Mouse (Mus musculus) adrenal gland (tissue): ENCODE measurements at regions not wholly inside any gene's neighbourhood (a gene's known extent, or its start where the extent isn't known, plus 50 kb on each side); places are given as distances from the start of the nearest gene placed in this dataset.
"Not testable (repeated sequence)": the region's sequence is repeated elsewhere in the genome, so short reads cannot be mapped to it uniquely, and the experiment has no call there.

Source experiments
- intact Hi-C: fragments of 180-260 bp; cut with DNase I; formaldehyde crosslinking; loops from one replicate; pipeline ENCODE4 v1.15.1; 2025

DNA sequence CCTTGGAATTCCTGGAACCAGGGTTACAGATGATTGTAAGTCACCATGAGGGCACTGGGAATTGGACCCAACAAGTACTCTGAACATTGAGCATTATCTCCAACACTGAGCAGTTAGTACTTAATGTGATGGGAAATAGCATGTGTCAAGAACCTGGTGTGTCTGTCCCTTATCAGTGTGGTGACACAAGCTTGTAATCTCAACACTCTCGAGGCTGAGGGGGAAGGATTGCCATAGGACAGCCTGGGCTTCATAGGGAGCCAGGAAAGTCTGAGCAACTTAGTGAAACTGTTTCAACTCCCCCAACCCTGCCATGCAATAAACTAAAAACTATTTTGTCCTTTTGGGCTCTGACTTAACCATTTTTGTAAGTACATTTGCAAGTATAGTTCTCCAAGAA, 100.0 kb downstream of the Wdr20rt start:
- intact Hi-C loops: no loop called here

DNA sequence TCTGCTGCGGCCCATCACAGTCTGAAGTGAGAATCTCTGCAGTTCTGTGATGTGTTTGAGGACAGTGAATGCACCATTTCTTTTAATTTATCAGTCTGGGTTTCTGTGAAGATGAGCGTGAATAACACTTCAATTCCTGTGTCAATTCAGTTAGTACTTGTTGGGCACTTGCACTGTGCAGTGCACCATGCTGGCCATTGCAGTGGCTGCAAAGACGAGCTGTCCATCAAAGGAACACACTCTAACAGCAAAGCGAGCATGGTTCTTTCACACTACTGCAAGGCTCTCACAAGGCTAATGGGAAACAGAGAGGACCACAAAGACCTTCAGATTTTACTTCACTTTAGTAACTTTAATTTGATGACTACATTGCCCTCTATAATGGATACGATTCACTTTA, 103.2 kb downstream of the Wdr20rt start:
- intact Hi-C loops: no loop called here

DNA sequence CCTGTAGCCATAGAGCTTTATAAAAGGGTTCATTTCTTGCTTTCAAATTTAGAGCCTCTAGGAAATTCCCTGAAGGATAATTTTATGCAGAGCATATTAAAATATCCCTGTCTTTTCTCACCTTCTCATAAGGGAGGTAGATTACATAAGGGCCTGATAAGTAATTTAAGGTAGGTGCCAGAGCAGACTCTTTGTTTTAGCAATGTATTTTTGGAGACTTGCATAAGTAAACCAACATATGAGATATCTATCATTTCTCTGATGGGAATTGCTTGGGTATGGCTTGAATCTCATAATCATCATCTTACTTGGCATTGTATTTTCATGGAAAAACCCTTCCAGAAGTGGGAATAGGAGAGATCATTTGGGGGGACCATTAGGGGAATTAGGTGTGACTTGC, 104.4 kb downstream of the Wdr20rt start:
- intact Hi-C loops: no loop called here

DNA sequence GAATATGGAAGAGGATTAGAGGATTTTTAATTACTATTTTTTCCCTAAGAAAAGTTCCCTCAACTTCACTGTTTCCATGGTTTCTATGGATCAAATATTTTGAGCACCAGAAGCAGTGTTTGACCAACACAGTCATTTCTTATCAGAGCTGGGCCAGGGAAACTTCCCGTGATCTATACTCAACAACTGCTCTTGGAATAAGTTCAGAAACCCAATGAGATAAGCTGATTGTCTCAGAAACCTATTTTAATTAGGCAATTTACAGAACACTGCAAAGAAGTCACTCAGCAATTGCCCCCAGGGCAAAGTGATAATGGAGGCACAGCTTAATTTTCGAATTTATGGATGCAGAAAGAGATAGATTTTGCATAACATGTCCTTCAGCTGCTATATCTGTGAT, 114.7 kb downstream of the Wdr20rt start:
- intact Hi-C loops: no loop called here

DNA sequence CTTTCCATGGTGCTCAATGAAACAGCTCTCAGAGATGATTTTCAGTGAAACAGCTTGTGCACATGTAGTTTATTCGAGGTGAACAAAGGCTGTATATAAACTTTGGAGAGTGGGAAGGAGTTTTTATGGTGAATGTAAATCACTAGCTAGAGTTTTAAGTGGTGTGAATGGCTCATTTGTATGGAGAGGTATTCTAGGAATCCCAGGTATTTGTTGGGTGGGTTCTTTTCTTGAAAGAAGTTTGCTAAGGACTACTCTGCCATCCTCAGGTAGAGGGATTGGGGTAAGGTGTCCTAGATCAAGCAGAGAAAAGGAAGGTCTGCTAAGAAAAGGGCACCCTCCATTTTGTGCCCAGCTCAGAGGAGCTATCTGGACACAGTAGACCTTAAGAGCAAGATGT, 121.9 kb downstream of the Wdr20rt start:
- intact Hi-C loops: no loop called here

DNA sequence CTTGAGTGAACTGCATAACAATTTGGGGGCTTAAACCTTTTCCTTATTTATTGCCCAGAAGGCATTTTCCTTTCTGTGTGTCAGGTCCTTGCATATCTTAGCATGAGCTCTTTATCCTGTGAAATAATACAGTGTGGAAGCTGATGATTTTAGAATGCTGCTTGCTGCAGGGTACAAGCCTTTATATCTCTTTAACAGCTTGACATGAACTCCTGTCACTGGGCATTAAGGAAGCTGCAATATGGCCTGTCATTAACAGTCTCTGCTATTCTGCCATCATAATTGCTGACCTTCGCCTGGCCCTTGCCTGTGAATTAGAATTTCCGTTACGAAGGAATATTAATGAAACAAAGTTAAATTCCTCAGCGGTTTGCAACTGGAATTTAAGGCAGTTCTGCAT, 124.2 kb downstream of the Wdr20rt start:
- intact Hi-C loops: no loop called here

DNA sequence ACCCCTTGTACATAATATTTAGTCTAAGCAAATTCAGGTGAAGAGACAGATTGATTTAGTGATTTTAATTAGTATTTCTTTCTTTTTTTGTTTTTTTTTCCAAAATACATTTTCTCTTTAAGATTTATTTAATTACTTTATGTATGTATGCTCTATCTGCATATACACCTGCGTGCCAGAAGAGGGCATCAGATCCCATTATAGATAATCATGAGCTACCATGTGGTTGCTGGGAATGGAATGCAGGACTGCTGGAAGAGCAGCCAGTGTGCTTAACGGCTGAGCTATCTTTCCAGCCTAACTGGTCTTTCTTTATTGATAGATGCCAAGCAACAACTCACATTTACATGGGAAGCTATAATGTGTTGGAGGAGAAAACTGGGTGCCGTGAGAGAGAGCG, 138.9 kb downstream of the Wdr20rt start:
- intact Hi-C loops: no loop called here

DNA sequence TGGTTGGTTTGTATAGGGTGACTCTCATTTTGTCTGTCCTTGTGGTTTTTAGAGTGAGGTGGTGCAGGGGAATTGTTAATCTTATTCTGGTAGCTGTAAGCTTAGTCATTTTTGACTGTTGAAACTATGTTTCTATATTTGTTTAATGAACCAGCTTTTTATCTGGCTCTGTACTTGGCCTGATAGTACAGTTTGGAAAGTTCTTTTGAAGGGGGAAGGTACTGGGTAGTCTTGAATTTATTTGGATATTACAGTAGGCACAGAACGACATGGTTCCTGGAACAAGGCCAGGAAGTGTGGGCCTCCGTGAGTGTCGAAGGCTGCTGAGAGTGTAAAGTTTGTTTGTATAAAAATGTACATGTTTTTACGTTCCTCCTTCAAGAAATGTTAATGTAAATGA, 142.0 kb downstream of the Wdr20rt start:
- intact Hi-C loops: no loop called here

DNA sequence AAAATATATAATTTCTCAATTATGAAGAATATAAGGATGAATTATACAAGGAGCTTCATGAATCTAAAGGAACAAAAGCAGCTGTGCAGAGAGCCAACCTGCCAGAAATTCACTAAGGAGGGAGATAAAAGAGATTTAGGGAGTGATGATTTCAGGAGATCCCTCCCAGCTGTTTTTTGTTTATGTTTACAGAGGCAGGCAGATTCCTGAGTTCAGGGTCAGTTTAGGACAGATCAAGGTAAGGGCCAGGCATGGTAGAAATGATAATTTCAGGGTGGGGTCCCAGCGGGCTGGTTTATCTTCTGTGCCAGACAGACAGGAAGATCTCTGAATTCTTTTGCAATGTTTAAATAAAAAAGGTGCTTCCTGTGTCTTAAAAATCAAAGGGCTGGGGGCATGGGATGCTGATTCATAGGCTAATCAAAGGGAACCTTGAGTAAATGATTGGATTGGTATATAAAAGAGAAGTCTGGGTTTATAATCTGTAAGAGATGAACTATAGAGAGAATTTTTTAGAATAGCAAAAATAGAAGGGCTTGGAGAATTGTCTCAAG, 142.6 kb downstream of the Wdr20rt start:
- intact Hi-C loops: no loop called here

DNA sequence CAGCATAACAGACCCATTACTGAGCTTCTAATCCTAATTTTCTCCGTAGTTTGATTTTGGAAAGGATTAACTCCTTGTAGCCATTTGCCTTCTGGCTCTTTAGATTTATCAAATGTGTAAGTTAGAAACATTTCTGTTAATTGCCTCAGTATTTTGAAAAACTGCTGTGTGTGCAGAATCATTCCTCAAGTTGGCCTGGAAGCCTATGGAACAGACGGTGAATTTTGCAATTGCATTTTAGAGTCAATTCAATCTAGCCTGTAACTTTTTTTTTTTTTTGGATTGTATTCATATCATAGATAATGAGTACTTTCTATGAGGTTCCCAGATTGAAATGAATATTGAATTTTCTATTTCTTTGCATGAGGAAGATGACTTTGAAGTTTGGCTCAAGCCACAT, 146.3 kb downstream of the Wdr20rt start:
- intact Hi-C loops: no loop called here

DNA sequence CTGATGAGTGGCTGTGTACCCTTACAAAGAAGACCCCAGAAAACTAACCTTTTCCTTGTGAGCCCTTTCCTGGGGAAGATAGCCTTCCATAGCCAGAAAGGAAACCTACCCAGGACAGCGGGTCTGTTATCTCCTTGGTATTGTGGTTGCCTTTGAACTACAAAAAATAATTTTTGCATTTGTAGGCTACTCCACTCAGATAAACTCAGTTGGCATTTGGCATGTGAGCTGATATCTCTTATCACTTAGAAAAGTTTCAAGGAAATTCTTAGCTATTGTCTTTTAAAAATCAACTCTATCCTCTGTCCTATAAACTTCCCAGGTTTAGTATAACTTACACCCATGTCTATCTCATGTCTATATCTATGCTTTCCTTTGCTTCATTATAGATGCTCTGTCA, 154.0 kb downstream of the Wdr20rt start:
- intact Hi-C loops: no loop called here

DNA sequence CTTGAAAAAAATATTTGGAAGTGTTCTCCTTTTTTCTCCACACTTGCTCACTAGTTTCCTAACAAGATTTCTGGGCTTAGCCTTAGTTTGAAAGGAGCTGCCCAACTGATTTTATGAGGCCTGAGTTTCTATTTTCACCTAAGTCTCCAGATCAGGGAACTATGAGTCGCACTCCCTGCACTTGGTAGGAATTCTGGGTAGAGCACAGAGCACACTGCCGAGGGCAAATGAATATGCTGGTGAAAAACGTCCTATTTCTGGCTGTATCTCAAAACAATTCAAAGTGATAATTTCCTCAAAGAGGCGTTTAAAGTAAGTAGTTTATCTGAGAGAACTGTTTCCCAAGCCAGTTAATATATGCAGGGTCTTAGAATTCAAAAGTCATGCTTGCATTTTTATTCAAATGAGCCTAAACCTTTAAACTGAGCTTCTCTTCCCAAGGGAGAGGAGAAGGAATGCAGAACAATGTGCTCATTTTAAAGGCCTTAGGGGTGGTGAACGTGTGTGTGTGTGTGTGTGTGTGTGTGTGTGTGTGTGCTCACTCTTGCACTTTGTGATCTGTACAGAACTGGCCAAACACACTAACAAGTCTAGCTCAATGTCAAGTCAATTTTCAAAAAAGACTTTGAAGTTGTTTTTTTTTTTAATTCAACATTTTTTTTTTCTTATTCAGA, 156.9 kb downstream of the Wdr20rt start:
- intact Hi-C loops: no loop called here

DNA sequence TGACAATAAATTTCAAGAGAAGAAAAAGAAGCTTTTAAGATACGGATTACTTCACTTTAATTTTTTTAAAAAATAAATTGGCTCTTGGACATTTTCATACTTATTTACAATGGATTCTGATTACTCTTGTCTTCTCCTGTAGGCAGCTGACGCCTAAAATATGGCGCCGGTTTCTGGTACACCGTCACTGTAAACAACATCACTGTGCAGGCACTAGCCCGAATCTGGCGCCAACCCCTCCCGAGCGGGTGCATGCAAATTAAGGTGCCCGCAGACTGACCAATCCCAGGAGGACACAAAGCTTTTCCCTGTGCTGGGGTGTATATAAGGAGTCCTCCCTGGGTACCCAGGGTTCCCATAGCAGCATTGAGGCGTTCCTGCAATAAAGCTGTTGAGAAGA, 157.5 kb downstream of the Wdr20rt start:
- intact Hi-C loops: not testable (repeated sequence)

DNA sequence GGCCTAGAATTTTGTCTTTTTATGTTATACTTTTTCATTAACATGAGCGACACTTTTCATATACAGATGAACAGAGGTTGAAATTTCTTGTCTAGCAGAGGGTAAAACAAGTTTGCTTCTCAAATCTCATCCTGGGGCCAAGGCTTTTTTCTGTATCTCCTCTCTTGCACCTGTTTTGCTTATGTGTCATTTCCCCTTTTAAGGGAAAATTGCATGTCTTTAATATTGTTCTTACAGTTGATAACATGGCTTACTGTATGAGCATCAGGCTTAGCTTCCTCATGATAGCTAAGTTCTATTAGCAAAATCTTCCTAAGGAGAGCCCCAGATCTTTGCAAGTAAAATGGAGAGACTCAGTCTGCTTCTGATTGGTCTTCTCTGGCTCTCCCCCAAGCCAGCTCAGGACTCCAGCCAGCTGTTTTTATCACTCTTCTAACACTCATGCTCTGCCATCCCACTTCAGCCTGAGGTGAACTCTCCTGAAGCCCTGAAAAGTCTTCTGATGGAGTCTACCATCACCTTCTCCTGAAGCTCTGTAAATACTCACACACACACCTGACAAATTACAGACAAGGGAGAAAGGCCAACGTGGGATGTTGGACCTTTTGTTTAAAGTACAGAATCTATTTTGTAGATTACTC, 160.8 kb downstream of the Wdr20rt start:
- intact Hi-C loops: no loop called here

DNA sequence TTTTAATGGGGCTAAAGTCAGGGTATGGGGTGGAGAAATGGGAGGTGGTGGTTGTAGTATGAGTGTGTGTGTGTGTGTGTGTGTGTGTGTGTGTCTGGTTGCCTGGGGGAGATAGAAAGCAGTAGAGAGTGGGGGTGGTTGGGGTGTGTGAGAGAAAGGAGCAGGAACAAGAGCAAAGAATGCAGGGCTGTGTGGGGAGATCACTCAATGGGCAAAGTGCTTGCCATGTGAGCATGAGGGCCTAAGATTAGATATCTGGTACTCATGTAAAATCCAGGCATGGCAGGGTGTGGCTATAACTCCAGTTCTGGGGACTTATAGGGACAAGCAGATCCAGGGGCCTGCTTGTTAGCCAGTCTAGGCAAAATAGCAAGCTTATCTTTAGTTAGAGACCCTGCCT, 161.7 kb downstream of the Wdr20rt start:
- intact Hi-C loops: no loop called here

DNA sequence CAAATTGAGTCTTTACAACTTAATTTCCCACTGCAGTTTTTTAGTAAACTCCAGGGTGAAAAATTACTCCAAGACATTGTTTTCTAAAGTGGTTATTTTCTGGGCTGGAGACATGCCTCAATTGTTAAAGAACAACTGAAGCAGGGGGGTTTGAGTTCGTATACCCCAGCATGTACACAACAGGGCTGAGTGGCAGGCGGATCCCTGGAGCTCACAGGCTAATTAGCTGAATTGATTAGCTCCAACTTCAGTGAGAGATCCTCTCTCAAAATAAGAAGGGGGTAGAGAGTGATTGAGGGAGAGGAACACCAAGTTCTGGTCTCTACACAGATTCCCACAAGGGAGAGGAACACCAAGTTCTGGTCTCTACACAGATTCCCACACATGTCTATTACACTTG, 164.2 kb downstream of the Wdr20rt start:
- intact Hi-C loops: no loop called here

DNA sequence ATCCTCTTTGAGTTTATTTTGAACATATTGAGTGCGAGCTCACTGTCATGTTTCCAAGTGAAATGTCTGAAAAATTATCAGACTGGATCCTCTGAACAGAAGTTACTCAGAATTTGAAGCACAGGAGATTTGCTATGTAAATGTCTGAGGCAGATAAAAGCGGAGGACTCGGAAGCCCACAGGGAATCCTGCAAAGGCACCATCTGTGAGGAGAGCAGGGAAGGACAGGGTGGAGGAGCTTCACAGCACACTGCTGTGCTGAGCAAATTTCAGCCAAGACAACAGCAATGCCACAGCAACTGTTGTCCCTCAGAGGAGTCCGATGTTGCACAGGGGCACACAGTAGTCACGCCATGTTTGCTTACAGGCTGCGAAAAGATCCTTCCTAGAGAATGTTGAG, 165.0 kb downstream of the Wdr20rt start:
- intact Hi-C loops: no loop called here

DNA sequence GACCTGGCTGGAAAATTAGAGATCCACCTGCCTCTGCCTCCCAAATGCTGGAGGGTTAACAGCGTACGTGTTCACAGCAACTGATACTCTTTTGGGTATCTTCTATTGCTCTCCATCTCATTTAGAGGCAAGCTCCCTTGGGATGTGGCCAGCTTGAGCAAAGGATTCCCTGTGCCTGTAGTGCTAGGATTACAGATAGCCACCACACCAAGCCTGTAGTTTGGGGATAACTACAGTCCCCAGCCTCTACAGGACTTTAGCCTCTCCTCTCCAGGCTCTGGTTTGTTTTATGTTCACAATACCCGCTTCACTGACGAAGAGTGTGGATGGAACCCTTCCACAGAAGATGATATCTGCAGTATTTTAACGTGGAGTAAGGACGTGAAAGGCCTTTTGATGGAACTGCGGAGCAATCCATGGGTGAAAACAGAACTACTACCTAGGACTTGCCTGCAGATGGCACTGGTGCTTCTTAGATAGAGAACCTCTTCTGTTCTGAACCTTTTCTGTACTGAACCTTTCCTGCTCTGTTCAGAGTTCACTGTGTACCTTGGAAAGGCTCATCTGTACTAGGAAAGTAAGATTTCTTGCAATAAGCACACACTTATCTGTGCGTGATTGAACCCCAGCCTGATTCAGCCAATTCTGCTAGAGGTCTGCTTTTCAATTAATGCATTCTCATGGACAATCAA, 176.6 kb downstream of the Wdr20rt start:
- intact Hi-C loops: loop anchor here (5.0 kb wide), 1 partner anchor 1450 kb away; no protein-coding TSS in a partner anchor

DNA sequence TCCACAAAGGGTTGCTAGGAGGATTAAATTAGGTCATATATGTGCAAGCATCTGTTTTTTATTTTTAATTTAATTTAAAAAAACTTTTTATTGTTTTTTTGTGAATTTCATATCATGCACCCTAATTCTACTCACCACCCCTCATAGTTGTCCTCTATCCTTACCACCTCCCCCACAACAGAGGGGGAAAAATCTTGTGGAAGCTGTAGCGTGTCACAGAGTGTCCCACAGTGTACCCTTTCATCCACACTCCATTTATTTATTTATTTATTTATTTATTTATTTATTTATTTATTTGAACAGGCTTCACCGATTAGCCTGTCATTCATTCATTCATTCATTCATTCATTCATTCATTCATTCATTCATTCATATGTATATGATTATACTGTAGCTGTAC, 177.8 kb downstream of the Wdr20rt start:
- intact Hi-C loops: loop anchor here (5.0 kb wide), 1 partner anchor 1449 kb away; no protein-coding TSS in a partner anchor

DNA sequence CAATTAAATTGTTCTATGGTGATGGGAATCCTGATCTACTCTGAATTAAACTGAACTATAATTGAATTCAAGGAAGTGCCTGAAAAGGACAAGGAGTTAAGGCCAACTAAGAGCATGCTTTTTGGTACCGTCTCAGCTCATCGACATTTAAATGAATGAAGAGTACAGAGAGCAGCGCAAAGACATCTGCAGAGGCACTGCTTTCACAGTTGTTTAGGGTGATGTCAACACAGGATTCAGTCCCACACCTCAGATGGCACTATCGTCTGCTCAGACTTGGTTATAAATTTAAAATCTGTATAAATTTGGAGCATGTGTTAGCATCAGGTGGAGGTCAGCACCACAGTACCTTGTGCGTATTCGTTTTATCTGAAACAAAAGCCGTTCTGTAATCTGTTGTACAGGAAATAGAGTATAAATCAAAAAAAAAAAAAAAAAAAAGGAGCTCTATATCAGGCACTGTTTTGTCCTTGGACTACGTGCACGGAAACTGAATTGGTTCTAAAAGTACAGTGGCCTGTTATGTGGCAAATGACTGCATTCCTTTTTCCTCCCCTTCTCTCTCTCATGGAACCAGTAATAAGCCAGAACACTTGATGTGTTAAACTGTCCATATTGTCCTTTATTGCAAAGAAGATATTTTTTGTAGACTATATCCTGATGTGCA, 187.8 kb downstream of the Wdr20rt start:
- intact Hi-C loops: no loop called here

DNA sequence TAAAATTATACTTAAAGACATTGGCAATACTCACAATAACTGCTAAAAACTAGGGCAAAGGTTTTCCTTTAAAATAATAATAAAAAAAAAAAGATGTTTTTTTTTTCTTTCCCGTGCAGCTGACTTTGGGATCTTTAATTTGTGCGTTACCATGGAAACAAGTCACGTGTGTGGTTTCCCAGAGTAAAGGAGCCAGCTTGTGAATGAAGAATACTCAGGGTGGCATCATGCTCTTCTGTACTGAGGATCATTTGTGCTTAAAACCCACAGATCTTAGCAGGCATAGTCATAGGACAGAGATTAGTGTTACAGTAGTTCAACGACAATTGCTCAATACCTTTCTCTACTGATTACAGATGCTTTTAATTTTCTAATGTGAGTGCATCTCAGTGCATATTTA, 189.1 kb downstream of the Wdr20rt start:
- intact Hi-C loops: no loop called here

DNA sequence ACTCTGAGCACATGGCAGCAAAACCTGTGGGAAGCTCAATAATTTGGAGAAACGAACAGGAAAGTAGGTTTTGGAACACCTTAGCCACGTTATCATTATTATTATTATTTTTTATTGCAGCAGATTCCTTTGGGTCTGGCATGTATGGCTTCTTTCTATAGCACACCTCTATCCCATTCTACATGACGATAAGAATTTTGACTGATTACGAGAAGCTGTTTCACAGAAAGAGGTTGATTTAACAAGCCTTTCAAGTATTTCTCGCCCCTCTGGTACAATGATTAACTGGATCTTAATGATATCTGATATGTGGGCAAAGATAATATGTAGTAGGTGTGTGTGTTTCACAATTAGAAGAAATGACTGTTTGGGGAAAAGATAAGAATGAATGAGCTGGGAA, 191.6 kb downstream of the Wdr20rt start:
- intact Hi-C loops: no loop called here
